Mouse (Mus musculus) thymus, postnatal 0 days (tissue): ENCODE measurements around the gene Cdk5r2. TPM values are rescaled to one million over a fixed set of nuclear protein-coding genes. Genes with fewer than 3 reads are reported as not detected.
"Not testable (repeated sequence)": the region's sequence is repeated elsewhere in the genome, so short reads cannot be mapped to it uniquely, and the experiment has no call there.

Experiments
- DNase-seq: peaks from one replicate; pipeline ENCODE4 v3.0.0-alpha.2; 2015; ENCODE audit warnings: low spot score
- polyA plus RNA-seq: library from polyadenylated mRNA; unstranded; fragments of >200 nt; fragmentation: Nextera tagmentation; extraction: Ambion mirVana; gene quantifications from 2 replicates; pipeline ENCODE4 v1.2.1, GENCODE M21; 2015

The Cdk5r2 gene
- polyA plus RNA-seq, result not detected in 2 replicates

DNA sequence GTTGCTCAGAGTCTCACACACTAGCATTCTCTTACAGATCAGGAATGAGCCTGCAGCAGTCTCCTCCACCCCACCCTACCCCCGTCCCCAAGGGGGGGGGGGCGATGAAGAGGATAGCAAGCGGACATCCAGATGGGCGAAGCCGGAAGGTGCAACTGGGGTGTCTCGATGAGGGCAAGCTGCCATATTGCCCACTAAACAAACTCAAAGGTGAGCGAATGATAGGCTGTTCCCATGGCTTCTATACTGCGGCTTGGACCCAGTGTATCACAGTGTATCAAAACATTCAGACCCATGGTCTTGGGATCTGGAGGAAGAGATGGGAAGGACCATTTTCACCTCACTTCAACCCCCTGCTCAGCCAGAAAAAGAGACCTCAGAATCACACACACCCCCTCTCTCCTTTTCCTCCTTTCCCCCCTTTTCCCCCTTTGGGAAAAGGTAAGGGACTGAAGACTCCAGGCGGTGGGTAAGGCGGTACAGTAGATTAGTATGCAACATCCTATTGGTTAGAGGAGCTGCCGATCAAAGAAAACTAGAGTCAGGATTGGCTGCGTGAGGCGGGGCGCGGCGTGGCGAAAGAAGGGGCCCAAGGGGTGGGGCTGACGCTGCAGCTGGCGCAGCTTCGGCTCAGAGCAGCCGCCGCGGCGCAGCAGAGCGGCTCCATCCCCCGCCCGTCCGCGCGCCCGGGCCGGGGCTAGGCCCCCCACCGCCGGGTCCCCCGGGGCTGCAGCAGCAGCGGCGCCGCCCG is at the start of gene Cdk5r2:
Gene Cdk5r2 (plus strand): TSS at position 629 of the 751 bp plus-strand sequence.
- DNase-seq, result peak; percentile 78

GRCm38 (mm10) chr1:74805340-74805835 is 49.3 kb upstream of the Cdk5r2 start:
- DNase-seq, result no peak

- DNase-seq, result no peak
Measured at GRCm38 (mm10) chr1:74805843-74806242, 48.9 kb upstream of the Cdk5r2 start.

DNA sequence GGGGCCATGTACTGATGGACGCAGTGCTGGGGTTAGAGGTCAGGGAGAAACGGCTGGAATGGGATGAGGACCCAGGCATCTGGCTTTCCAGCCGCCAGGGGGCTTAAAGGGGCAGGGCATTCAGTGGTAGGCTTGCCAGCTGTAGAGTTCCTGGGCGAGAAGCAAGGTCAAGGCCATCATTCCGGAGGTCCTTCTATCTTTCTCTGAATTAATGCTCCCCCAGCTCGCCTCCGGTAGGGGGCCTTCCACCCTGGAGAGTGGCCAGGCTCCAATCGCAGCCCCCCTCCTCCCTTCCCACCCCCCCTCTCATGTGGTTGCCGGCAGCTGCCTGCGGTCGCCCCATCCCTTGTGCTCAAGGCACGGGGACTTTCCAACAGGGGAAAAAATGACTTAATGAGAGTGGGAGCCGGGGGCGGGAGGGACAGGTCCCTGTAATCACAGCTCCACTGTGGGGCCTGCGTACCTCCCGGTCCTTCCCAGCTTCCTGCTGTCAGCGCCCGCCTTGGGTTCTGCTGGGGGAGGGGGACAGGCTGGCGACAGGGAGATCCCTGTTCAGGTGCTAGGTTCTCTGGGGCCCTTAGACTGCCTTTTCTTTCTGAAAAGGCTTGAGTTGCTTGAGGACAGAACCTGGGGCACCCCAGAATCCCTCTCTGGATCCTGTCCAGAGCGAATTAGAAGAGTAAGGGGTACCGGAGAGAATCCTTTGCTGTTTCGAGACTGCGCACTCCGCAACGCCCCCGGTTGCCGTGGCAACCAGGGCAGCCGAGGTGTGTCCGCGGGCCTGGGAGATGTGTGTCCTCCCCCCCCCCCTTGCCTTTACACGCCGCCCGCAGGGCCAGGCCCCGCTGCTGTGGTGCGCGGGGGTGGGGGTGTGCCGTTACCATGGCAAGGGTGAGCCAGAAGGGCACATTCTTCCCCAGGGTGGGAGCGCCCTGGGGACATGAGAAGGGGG is 48.1 kb upstream of the Cdk5r2 start:
- DNase-seq, result peak; percentile 19

DNA sequence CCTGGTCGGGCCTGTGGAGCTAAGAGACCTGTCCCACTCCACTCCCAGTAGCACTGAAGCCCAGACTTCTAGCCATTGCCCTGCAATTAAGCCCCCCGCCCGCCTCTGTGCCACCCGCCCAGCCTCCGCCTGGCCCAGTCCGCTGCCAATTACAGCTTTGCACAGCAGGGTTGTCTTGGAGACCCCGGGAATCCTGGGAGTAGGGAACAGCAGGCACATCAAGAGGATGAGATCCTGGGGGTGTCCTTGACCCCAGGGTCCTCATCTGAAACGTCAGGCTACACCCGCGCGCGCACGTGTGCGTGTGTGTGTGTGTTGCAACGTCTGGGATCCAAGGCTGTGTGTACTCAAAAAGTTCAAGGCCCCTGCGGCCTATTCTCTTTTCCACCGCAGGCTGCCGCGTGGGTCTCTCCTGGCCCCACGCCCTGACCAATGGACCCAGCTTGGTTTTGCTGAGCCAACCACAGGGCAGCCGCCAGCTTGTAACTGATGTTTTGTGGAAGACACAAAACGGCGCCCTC is 47.1 kb upstream of the Cdk5r2 start:
- no peak for DNase-seq

DNA sequence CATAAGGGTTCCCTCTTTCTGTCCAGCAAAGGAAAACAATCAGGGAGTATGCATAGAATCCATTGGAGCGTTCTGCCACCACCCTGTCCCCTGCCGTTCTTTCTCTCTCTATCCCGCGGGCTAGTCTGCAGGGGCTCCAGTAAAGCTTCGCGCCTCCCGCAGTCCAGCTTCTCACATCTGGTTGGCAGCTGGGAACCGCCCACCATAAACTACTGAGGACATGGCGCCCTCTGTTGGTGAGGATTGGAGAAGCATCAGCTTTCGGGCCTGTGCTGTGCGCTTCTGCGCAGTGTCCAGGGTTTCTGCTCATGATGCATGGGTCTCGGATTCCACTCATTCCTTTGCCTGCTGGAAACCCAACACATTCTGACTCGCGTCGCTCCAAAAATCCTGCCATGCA is 46.7 kb upstream of the Cdk5r2 start:
- peak; percentile 81 for DNase-seq

DNA sequence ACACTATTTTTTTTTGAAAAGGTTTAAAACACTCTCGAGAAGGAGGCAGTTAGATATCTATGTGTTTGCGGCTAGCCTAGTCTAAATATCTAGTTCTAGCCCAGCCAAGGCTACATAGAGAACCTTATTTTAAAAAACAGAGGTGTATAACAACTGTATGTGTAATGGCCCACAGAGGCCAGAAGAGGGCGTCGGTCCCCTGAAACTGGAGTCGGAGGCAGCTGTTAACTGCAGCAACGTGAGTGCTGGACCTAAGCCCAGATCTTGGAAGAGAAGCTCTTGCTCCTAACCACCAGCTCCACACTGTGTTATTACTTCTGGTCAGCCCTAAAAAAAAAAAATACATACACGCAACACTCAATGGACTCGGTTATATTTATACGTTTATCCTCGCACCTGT is 45.7 kb upstream of the Cdk5r2 start:
- DNase-seq, result no peak

DNA sequence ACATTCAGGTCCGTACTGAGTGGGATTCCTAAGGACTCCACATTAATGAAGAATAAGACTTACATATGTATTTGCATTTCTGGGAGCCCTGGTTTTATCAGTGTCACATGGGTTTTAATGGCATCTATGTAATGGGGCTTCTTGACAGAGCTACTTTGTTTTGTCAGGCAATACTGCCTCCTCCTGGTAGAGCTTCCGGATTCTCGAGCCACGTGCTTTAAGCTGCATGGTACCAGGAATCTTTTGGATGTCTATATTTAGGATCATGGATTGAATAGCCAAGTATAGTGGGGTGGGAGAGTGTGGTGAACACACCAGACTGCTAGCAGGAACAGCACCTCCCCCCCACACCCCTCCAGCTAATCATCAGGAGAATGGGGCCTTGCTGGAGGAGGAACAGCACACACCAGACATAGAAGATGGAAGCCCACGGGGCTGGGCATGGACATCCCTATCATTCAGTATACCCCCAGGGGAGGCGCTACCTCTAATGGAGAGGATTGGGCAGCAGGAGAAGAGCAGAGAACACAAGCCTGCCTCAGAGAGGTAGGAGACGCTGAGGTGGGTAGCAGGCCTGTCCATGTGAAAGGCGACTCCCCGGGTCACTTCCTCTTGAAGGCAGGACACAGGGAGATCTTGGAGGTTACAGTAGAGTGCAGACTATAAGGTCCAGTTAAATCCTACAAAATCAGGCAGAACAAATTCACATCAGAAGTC is 39.6 kb upstream of the Cdk5r2 start:
- DNase-seq, result no peak

DNA sequence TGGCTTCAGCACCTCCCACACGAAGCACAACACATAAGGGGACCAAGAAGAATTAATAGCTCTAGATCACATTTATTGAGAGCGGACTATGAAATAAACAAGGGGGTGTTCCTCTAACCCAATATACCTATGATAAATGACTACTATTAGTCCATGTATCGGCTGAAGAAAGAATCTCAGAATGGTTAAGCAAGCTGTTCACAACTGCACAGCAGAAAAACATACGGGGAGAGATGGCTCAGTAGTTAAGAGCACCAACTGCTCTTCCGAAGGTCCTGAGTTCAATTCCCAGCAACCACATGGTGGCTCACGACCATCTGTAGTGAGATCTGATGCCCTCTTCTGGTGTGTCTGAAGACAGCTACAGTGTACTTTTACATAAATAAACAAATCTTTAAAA is 38.8 kb upstream of the Cdk5r2 start:
- DNase-seq, result not testable (repeated sequence)

GRCm38 (mm10) chr1:74816612-74817199 is 38.0 kb upstream of the Cdk5r2 start:
- DNase-seq, result peak; percentile 93

GRCm38 (mm10) chr1:74817219-74817618 is 37.5 kb upstream of the Cdk5r2 start:
- DNase-seq, result no peak

DNA sequence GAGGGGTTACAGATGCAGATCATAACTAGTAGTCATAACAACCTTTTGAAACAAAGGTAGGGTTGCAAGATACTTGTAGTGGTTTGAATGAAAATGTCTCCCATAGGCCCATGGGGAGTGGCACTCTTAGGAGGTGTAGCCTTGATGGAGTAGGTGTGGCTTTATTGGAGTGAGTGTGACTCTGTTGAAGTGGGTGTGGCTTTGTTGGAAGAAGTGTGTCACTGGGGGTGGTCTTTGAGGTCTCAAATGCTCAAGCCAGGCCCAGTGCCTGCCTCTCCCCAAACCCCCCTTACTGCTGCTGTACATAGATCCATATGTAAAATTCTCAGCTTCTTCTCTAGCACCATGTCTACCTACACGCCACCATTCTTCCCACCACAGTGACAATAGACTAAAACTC is 36.2 kb upstream of the Cdk5r2 start:
- DNase-seq, result no peak

- DNase-seq, result not testable (repeated sequence)
Measured at GRCm38 (mm10) chr1:74823598-74823997, 31.1 kb upstream of the Cdk5r2 start.

DNA sequence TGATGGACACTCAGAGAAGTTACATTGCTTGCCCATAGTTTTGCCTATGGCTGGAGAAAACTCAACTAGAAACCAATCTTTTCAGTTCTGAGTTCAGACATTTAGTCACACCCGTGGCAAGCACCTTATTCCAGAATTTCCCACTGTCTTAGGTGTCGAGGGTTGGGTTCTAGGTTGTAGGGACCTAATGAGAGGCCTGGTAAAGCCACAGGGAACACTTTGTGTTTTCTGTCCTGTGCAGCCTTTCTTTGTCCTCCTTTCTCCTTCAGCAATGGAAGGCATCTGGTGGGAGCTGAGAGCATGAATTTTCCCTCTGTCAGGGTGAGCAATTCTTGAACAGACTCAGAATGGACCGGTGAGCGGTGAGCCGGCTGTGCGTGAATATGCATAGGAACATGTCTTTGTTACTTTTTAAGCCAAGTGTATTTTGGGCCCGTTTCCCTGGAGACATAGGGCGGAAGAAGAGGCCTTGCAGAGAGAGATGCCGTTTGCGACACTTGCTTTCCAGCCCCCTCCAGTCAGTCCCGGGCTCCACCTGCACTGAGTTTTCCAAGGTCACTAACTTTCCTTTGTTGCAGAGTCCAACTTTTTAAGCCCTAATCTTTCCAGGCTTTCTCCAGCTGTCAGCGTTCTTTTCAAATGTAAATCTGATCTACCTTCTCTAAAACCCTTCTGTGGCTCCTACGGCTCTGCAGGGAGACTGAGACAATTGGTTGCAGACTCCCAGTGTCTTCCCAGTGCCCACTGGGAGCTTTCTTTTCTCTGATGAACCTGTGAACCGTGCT is 30.0 kb upstream of the Cdk5r2 start:
- no peak for DNase-seq

- no peak for DNase-seq
Measured at GRCm38 (mm10) chr1:74830061-74830460, 24.7 kb upstream of the Cdk5r2 start.

- DNase-seq, result no peak
Measured at GRCm38 (mm10) chr1:74833255-74833654, 21.5 kb upstream of the Cdk5r2 start.

GRCm38 (mm10) chr1:74843090-74843489 is 11.6 kb upstream of the Cdk5r2 start:
- DNase-seq, result no peak

- DNase-seq, result no peak
Measured at GRCm38 (mm10) chr1:74846341-74846740, 8.4 kb upstream of the Cdk5r2 start.

- DNase-seq, result no peak
Measured at GRCm38 (mm10) chr1:74848946-74849345, 5.8 kb upstream of the Cdk5r2 start.

GRCm38 (mm10) chr1:74850251-74850650 is 4.5 kb upstream of the Cdk5r2 start:
- no peak for DNase-seq
